Mouse (Mus musculus) forebrain, embryonic 11.5 days (tissue): ENCODE results near the gene Mllt1. TPM values are rescaled to one million over a fixed set of nuclear protein-coding genes. Genes with fewer than 3 reads are reported as not detected.

Experiments
- ATAC-seq: fragments of 200-750 bp; cut with Nextera tagmentation; replicated peaks from 2 replicates; pipeline ENCODE4 v1.8.0; 2017; ENCODE audit warnings: moderate TSS enrichment; ENCODE audit not compliant: low FRiP score
- DNase-seq: peaks from one replicate; pipeline ENCODE4 v3.0.0-alpha.2; 2017; ENCODE audit warnings: low spot score
- H3K27ac ChIP-seq: fragments of 300-500 bp; sonication (generic); 2 replicates; pipeline ENCODE4 v1.5.1; 2014; ENCODE audit warnings: low read depth, low read length
- H3K27me3 ChIP-seq: fragments of 300-500 bp; sonication (generic); 2 replicates; pipeline ENCODE4 v1.6.1; 2014; ENCODE audit warnings: mild to moderate bottlenecking, low read length, mixed read lengths; ENCODE audit not compliant: control insufficient read depth, insufficient read depth
- H3K36me3 ChIP-seq: fragments of 300-500 bp; sonication (generic); 2 replicates; pipeline ENCODE4 v1.6.1; 2014; ENCODE audit warnings: mild to moderate bottlenecking, low read length, moderate library complexity, mixed read lengths; ENCODE audit not compliant: control insufficient read depth, insufficient read depth
- H3K4me1 ChIP-seq: fragments of 300-500 bp; sonication (generic); replicated peaks from 2 replicates; pipeline ENCODE4 v1.6.1; 2014; ENCODE audit warnings: low read length, mixed read lengths; ENCODE audit not compliant: control insufficient read depth, insufficient read depth
- H3K4me2 ChIP-seq: fragments of 300-500 bp; sonication (generic); 2 replicates; pipeline ENCODE4 v1.6.1; 2014; ENCODE audit warnings: low read depth, mild to moderate bottlenecking, low read length, moderate library complexity, mixed read lengths; ENCODE audit not compliant: severe bottlenecking
- H3K4me3 ChIP-seq: fragments of 300-500 bp; sonication (generic); 2 replicates; pipeline ENCODE4 v1.5.1; 2014; ENCODE audit warnings: low read depth, low read length
- H3K9ac ChIP-seq: fragments of 300-500 bp; sonication (generic); 2 replicates; pipeline ENCODE4 v1.6.1; 2014; ENCODE audit warnings: low read length
- H3K9me3 ChIP-seq: fragments of 300-500 bp; sonication (generic); 2 replicates; pipeline ENCODE4 v1.6.1; 2016; ENCODE audit warnings: low read length, mixed read lengths; ENCODE audit not compliant: control insufficient read depth
- WGBS: fragments of 180-500 bp; shearing (Covaris S2); extraction: QIAGEN DNeasy Blood & Tissue Kit; methylation state at CpG from one replicate; pipeline ENCODE4 v1.1.7; 2014; 5-methylcytosine and 5-hydroxymethylcytosine counted together
- polyA plus RNA-seq: library from polyadenylated mRNA; unstranded; fragments of >200 nt; fragmentation: Nextera tagmentation; extraction: Ambion mirVana; gene quantifications from 2 replicates; pipeline ENCODE4 v1.2.1, GENCODE M21; 2014

Gene Mllt1
- polyA plus RNA-seq, 1 experiment from 2014 or later, result 56.7 TPM

GRCm38 (mm10) chr17:56954871-56955270 lies 19.7 kb upstream of the Mllt1 start:
- WGBS, result 85% methylated on average over 7 of the region's 7 CpGs
- Histone ChIP-seq H3K9ac (no peak overlapping the region), H3K4me2 (no peak overlapping the region)

DNA sequence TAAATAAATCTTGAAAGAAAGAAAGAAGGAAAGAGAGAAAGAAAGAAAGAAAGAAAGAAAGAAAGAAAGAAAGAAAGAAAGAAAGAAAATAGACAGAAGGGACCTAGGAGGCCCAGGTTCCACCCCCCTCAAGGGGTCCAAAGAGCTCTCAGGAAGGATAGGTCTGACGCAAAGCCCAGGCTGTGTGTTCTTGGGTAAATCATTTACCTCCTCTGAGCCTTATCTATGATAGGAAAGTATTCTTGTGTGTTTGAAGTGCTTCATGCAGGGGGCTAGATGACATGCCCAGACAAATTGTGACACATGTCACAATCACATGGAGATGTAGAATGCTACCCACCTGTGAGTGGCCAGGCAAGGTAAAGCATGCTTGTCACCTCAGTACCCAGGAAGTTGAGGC lies 17.4 kb upstream of the Mllt1 start:
- 88% methylated on average over 1 of the region's 1 CpGs for WGBS

More at GRCm38 (mm10) chr17:56954871-56955270, 19.7 kb upstream of the Mllt1 start:
- no peaks in the 10 kb centered on the region for H3K4me1 ChIP-seq
- ATAC-seq (no peak), DNase-seq (peak; percentile 33)
- no peak overlapping the region for H3K4me3 ChIP-seq
- H3K27ac ChIP-seq, result no peak overlapping the region
- H3K36me3 ChIP-seq, result no peaks in the 10 kb centered on the region
- H3K27me3 ChIP-seq, result no peaks in the 10 kb centered on the region
- no peaks in the 10 kb centered on the region for H3K9me3 ChIP-seq

DNA sequence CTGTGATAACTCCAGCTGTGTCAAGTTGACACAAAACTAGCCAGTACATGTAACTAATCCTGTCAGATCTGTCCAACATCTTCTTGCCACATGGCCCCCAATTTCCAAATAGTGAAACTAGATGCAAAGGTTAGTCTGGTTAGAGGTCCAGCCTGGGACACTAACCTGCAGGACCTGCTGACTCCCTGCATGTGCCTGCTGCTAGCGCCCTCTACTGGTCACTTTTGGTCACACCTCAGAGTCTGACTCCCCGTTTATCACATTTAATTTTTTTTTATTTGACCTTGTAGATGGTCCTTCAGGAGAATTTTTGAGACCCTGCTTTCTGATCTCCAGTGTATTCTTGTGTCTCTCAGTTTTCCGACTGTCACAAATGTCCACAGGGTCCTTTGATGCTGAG lies 15.7 kb upstream of the Mllt1 start:
- Histone ChIP-seq H3K27ac (no peak overlapping the region), H3K36me3 (no peaks in the 10 kb centered on the region), H3K9me3 (no peaks in the 10 kb centered on the region), H3K4me1 (no peaks in the 10 kb centered on the region), H3K27me3 (no peaks in the 10 kb centered on the region), H3K4me3 (no peak overlapping the region), H3K4me2 (no peak overlapping the region), H3K9ac (no peak overlapping the region)
- ATAC-seq, result no peak
- DNase-seq, result peak; percentile 76
- 20% methylated on average over 3 of the region's 3 CpGs for WGBS

More for the DNA sequence above, 17.4 kb upstream of the Mllt1 start:
- H3K4me3 ChIP-seq, result no peak overlapping the region
- ATAC-seq (no peak), DNase-seq (no peak)
- no peak overlapping the region for H3K4me2 ChIP-seq
- H3K9me3 ChIP-seq, result no peaks in the 10 kb centered on the region
- H3K27ac ChIP-seq, result no peak overlapping the region
- no peak overlapping the region for H3K9ac ChIP-seq
- H3K4me1 ChIP-seq, result no peaks in the 10 kb centered on the region
- H3K27me3 ChIP-seq, result no peaks in the 10 kb centered on the region
- no peaks in the 10 kb centered on the region for H3K36me3 ChIP-seq

DNA sequence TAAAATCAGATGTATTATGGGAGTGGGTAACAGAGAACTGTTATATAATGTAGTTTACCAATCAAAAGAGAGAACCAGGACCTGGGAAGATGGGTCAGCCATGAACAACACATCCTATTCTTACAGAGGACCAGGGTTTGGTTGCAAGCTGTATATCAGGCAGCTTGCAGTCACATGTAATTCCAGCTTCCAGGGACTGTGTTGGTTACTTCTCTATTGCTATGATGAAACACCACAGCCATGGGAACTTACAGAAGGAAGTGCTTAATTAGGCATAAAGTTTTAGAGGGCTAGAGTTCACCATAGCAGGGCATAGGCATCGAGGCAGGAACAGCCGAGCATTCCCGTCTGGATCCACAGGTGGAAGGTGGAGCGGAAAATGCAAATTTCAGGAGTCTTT lies 3.5 kb upstream of the Mllt1 start:
- WGBS, result 91% methylated on average over 4 of the region's 4 CpGs

GRCm38 (mm10) chr17:56936731-56937130 lies 1.5 kb upstream of the Mllt1 start:
- no peaks in the 10 kb centered on the region for H3K27me3 ChIP-seq
- H3K4me3 ChIP-seq, result no peak overlapping the region
- H3K9ac ChIP-seq, result no peak overlapping the region
- 92% methylated on average over 7 of the region's 7 CpGs for WGBS
- no peaks in the 10 kb centered on the region for H3K9me3 ChIP-seq
- no peak overlapping the region for H3K27ac ChIP-seq
- no peak for DNase-seq
- no peak for ATAC-seq
- H3K36me3 ChIP-seq, result no peaks in the 10 kb centered on the region
- H3K4me1 ChIP-seq, result peaks cover 12% of the 10 kb centered on the region
- H3K4me2 ChIP-seq, result no peak overlapping the region

More for the DNA sequence above, 3.5 kb upstream of the Mllt1 start:
- Histone ChIP-seq H3K4me2 (no peak overlapping the region), H3K9me3 (no peaks in the 10 kb centered on the region), H3K36me3 (no peaks in the 10 kb centered on the region), H3K27ac (no peak overlapping the region), H3K27me3 (no peaks in the 10 kb centered on the region), H3K9ac (no peak overlapping the region), H3K4me3 (no peak overlapping the region), H3K4me1 (peaks cover 7% of the 10 kb centered on the region; the same call in 1 of the 2 replicates)
- ATAC-seq (no peak), DNase-seq (no peak)

GRCm38 (mm10) chr17:56934545-56935330 lies 477 bp downstream of the Mllt1 start:
- Histone ChIP-seq H3K36me3 (no peaks in the 10 kb centered on the region), H3K4me3 (peak overlapping the region; percentile 95), H3K4me2 (peak overlapping the region; percentile 94), H3K27ac (peak overlapping the region; percentile 20; the same call in 1 of the 2 replicates), H3K9me3 (no peaks in the 10 kb centered on the region), H3K9ac (peak overlapping the region; percentile 94), H3K27me3 (no peaks in the 10 kb centered on the region), H3K4me1 (peaks cover 12% of the 10 kb centered on the region)
- 2% methylated on average over 33 of the region's 45 CpGs for WGBS
- DNase-seq, result no peak
- peak; percentile 64 for ATAC-seq

- Histone ChIP-seq H3K27me3 (no peaks in the 10 kb centered on the region), H3K4me2 (peak overlapping the region; percentile 16; the same call in 1 of the 2 replicates), H3K36me3 (no peaks in the 10 kb centered on the region), H3K4me1 (peaks cover 12% of the 10 kb centered on the region), H3K9ac (peak overlapping the region; percentile 29), H3K27ac (no peak overlapping the region), H3K9me3 (no peaks in the 10 kb centered on the region), H3K4me3 (peak overlapping the region; percentile 95; the same call in 1 of the 2 replicates)
- DNase-seq (no peak), ATAC-seq (no peak)
- 97% methylated on average over 2 of the region's 2 CpGs for WGBS
Measured at GRCm38 (mm10) chr17:56933395-56933794, 1.8 kb downstream of the Mllt1 start.

- Histone ChIP-seq H3K4me2 (no peak overlapping the region), H3K27ac (no peak overlapping the region), H3K9ac (no peak overlapping the region), H3K27me3 (no peaks in the 10 kb centered on the region), H3K36me3 (no peaks in the 10 kb centered on the region; the same call in 1 of the 2 replicates), H3K4me1 (peaks cover 12% of the 10 kb centered on the region), H3K9me3 (no peaks in the 10 kb centered on the region), H3K4me3 (no peak overlapping the region)
- DNase-seq (no peak), ATAC-seq (no peak)
- WGBS, result 90% methylated on average over 8 of the region's 8 CpGs
Measured at GRCm38 (mm10) chr17:56930026-56930425, 5.2 kb downstream of the Mllt1 start.

GRCm38 (mm10) chr17:56929530-56929929 lies 5.7 kb downstream of the Mllt1 start:
- Histone ChIP-seq H3K4me2 (no peak overlapping the region), H3K4me1 (peaks cover 12% of the 10 kb centered on the region), H3K4me3 (no peak overlapping the region), H3K36me3 (peaks cover 3% of the 10 kb centered on the region; the same call in 1 of the 2 replicates), H3K27ac (no peak overlapping the region), H3K9ac (no peak overlapping the region), H3K9me3 (no peaks in the 10 kb centered on the region), H3K27me3 (no peaks in the 10 kb centered on the region)
- DNase-seq (no peak), ATAC-seq (no peak)
- 75% methylated on average over 1 of the region's 1 CpGs for WGBS
